Mouse (Mus musculus): ENCODE data around the gene Manbal.

- no peak for TF ChIP-seq CTCF (IDR thresholded peaks at IDR 0.05; ENCODE audit: extremely low read depth, insufficient read depth, low read length)
- TF ChIP-seq POLR2A (IDR thresholded peaks at IDR 0.05; ENCODE audit: extremely low read depth, insufficient read depth, low read length), result no peak
Measured at GRCm38 (mm10) chr2:157427164-157427563, 59.8 kb downstream of the Manbal start.
